Mouse (Mus musculus) cerebellum, adult 11-12 months (tissue): ENCODE data around the gene Gpsm3.
"Not testable (repeated sequence)": the region's sequence is repeated elsewhere in the genome, so short reads cannot be mapped to it uniquely, and the experiment has no call there.

Experiments used
- DNase-seq: peaks from one replicate; pipeline ENCODE4 v3.0.0; 2022

Gene Gpsm3

GRCm38 (mm10) chr17:34589681-34590101 lies at the start of gene Gpsm3:
Gene Gpsm3 (plus strand): TSS chr17:34589806.
- DNase-seq = peak; percentile 67

- DNase-seq = not testable (repeated sequence)
These were observed 46.0 kb upstream of the Gpsm3 start for GRCm38 (mm10) chr17:34543567-34543966.

- DNase-seq = no peak
These were observed 42.8 kb upstream of the Gpsm3 start for GRCm38 (mm10) chr17:34546797-34547196.

- no peak for DNase-seq
These were observed 42.0 kb upstream of the Gpsm3 start for GRCm38 (mm10) chr17:34547601-34548000.

DNA sequence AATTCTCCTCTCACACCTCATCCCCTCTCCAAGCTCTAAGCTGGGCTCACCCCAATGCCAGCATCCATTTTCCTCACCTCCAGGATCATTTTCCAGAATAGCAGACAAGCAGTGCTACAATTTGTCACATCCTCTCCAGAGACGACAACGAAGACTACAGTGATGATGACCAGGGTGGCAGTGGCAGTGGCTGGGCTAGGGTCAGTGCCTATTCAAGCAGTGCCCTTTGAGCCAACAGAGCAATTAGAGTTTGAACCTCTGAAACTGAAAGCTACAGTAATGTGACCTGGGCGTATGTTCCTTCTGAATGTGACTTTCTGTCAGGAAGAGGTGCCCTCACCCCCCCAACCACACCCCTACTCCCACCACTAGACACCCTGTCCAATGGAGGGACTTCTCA lies 40.5 kb upstream of the Gpsm3 start:
- DNase-seq = no peak

DNA sequence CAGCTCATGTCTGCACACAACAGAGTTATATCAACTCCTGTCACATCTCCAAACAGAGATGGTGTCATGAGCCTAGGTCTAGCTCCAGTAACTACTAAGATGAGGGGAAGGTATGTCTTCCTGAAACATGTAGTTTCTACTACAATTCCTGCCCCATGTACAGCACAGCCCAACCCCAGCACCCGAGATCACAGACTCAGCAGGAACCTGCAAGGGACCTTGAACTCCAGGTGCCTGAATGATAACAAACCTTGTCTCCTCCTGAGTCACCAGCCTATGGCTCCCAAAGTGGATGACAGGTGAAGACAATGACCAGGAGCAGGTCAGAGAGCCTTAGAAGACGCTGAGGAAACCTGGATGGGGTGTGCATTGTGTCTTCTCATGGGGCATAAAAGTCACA lies 39.8 kb upstream of the Gpsm3 start:
- DNase-seq = no peak

GRCm38 (mm10) chr17:34555483-34555882 lies 34.1 kb upstream of the Gpsm3 start:
- peak; percentile 52 for DNase-seq

DNA sequence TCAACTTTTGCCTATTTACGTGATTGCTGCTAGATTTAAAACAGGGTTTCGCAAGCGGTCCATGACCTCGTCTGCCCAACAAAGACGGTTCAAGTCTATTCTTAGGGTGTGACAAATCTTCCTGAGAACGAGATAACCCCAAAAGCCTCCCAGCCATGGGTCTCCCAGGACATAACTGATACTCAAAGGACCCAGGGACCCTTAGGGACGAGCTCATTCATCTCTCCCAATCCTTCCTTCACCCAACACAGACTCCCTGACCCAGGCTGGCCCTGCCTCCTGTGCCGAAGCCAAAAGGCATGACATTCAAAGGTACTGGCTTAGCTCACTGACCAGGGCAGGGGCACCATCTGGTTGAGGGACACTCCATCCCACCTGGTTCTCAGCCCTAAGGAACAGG lies 33.2 kb upstream of the Gpsm3 start:
- DNase-seq = no peak

- no peak for DNase-seq
These were observed 32.2 kb upstream of the Gpsm3 start for GRCm38 (mm10) chr17:34557411-34557810.

DNA sequence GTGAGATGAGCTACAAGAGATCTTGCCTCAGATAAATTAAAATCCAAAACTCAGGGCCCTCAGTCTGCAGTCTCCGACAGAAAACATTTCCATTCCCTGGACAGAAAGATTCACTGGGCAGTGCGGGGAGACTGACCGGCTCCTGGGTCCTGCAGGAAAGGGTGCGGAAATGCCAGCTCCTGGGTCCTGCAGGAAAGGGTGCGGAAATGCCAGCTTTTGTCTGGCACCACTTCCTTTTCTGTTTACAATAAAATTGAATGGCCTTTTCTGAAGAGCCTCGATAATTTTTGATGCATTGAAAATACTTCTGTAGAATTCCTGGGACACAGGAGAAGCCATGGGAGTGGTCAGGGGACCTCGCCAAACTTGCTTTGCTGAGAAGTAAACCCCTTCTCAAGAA lies 30.5 kb upstream of the Gpsm3 start:
- no peak for DNase-seq

- no peak for DNase-seq
These were observed 29.7 kb upstream of the Gpsm3 start for GRCm38 (mm10) chr17:34559895-34560294.

DNA sequence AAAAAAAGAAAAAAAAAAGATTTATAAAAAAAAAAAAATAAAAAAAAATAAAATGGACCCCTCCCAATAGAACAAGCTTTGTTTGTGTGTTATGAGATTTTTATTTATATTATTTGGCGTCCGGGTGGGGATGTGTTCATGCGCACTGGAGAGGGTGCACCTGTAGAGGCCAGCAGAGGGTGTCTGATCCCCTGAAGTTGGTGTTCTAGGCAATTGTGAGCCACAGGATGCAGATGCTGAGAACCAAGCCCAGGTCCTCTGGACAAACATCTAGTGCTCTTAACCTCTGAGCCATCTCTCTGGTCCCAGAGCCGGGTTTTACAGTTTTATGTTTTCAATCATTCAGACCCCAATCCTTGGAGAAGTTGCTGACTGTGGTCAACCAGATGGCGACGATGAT lies 29.2 kb upstream of the Gpsm3 start:
- no peak for DNase-seq

DNA sequence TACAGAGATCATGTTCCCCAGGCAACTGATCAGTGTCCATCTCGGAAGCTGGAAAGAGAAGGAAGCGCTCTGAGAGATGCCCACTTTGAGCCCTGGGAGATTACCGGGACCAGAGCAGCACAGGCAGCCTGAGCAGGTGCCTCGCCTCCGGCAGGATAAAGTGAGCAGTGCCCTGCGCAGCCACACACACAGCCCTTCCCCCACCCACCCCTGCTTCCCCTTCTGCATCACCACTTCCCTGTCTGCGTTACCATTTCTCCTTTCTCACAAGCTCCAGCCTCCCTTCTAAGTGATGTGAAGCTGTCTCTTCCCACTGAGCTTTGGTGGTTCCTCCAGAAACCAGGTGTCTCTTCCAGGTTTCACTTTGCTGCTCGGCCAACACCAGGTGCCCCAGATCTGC lies 28.4 kb upstream of the Gpsm3 start:
- no peak for DNase-seq

GRCm38 (mm10) chr17:34562595-34562994 lies 27.0 kb upstream of the Gpsm3 start:
- no peak for DNase-seq

- DNase-seq = no peak
These were observed 26.3 kb upstream of the Gpsm3 start for GRCm38 (mm10) chr17:34563354-34563753.

GRCm38 (mm10) chr17:34564003-34564421 lies 25.6 kb upstream of the Gpsm3 start, which contains the start of gene Notch4:
Gene Notch4 (plus strand): TSS chr17:34564268.
- no peak for DNase-seq

DNA sequence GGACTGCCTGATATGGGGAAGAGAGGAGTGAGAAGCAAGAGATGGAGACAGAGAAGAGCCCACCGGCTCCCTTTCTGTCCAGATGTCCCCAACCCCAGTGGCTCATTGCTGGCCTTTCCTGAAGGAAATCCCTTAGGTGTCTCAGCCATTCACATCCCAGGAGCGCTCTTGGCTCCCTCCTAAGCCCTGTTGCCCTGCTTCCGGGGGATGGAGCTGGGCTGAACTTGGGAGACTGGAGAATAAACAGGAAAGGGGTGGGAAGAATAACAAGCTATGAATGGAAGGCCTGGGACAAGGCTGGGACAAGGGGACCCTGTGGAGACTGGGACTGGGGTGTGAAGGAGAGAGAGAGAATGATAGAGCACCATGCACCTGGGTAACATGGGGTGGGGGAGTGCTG lies 24.8 kb upstream of the Gpsm3 start:
- no peak for DNase-seq

GRCm38 (mm10) chr17:34567311-34567710 lies 22.3 kb upstream of the Gpsm3 start:
- DNase-seq = no peak

GRCm38 (mm10) chr17:34568421-34568820 lies 21.2 kb upstream of the Gpsm3 start:
- DNase-seq = no peak

DNA sequence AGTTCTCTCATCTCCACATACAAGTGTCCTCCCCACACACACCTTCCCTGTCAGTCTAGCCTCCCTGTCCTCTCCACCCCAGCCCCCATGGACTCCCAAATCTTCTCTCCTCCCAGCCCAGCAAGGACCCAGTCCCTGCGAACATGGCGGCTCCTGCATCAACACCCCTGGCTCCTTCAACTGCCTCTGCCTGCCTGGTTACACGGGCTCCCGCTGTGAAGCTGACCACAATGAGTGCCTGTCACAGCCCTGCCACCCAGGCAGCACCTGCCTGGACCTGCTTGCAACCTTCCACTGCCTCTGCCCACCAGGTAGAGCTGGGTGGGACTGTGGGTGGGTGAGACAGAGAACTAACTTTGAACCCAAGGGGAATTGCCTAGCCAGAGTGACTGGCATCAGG lies 19.7 kb upstream of the Gpsm3 start:
- no peak for DNase-seq

DNA sequence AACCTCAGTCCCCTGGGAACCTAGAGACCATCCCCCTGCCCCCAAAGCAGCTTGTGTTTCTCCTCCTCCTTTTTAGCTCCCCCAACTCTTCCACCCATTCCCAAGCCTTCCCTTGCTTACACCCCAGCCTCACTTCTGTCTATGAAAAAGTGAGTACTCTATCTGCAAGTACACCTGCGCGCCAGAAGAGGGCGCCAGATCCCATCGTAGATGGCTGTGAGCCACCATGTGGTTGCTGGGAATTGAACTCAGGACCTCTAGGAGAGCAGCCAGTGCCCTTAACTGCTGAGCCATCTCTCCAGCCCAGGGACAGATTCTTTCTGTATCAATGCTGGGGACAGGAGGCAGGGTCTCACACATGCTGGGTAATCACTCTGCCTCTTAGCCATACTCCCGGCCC lies 17.7 kb upstream of the Gpsm3 start:
- no peak for DNase-seq

GRCm38 (mm10) chr17:34572361-34572760 lies 17.2 kb upstream of the Gpsm3 start:
- DNase-seq = no peak

DNA sequence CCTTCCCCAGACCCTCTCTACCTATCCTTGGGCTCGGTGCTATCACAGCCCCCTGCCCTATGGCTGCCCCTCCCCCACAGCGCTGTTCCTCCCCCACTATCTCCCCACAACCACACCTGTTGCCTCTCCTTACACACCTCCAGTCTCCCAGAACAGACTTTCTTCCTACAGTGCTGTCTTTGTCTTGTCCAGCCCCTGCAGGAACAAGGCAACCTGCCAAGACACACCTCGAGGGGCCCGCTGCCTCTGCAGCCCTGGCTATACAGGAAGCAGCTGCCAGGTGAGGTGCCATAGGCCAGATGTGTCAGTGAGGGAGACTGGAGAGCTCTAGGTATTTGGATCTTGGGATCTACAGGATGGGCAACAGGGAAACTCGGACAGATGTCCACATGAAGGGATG lies 13.0 kb upstream of the Gpsm3 start:
- no peak for DNase-seq

DNA sequence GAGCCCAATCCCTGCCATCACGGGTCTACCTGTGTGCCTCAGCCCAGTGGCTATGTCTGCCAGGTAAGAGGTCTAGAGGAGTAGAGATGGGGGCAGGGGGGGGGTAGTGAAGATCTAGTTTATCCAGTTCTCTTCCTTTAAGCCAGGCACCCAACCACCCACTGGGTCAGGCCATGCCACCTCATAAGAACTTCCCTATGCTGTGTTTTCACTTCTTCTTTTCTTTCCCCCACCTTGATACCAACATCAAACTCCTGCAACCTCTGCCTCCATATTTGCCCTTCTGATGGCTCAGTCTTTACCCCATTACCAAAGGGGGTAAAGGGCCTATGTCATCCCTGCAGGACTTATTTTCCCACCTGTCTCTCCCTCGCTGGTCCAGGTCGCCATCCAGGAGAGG lies 11.5 kb upstream of the Gpsm3 start:
- DNase-seq = no peak

- no peak for DNase-seq
These were observed 7.1 kb upstream of the Gpsm3 start for GRCm38 (mm10) chr17:34582528-34582927.

- peak; percentile 43 for DNase-seq
These were observed 6.2 kb upstream of the Gpsm3 start for GRCm38 (mm10) chr17:34583397-34583796.
